Mouse (Mus musculus) layer of hippocampus, adult 9-10 months (tissue): ENCODE data around the gene Tnip2.

ENCODE experiments used
- DNase-seq: peaks from one replicate; pipeline ENCODE4 v3.0.0; 2022; ENCODE audit warnings: low spot score

The Tnip2 gene

DNA sequence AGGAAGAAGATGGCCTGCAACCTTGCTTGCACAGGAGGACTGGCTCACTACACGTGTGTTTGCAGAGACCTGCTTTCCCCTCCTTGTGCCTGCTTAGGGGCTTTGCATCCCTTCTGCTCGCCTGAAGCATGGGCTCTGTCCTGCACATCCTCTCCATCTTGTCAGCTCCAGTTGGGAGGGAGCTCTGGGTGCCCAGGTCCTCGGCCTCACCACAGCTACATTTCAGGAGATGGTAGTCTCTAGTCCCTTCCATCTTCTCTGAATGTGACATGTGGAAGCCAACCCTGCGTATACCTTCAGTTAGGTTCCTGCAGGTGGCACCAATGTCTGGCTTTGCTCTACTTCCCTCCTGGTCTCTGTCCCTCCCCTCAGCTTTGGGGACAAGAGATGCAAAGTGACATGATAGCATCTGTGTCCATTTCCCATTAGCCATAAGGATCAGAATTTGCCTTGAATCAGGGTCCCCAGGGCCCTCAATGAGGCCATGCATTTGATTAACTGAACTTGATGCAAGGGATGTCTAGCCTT is 10.2 kb upstream of the Tnip2 start:
- no peak for DNase-seq

- no peak for DNase-seq
Measured at GRCm38 (mm10) chr5:34521337-34521736, 7.5 kb upstream of the Tnip2 start.

DNA sequence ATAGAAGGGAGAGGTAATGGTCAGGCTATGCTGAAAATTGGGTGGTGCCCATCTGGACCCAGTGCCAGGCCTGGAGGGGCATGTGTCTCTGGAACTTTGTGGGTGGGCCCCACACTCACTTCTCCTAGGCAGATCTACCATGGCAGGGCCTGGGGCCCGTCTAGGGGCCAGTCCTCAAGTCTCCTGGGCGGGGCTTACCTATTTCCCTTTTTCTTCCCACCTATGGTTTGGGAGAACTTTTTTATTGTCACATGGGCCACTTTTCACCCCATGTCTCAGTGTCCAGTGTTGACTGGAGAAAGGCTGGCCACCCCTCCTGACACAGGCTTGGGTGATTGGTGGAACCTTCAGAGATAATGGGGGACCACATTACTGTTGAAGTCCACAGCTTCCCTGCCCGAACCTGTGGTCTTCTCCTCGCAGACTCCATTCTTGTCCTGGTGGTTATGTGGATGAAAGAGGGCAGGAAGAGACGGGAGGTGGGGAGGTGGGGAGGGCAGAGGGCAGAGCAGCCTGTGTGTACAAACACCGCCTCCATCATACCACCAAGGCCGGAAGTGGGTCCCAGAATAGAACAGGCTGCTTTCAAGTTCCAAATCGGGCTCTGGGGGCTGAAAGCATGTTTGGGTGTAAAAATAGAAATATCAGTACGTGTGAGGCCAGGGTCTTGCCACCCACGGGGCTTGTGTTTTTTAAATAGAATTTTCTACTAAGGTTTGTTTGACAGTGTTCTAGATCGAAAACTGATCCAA is 6.8 kb upstream of the Tnip2 start:
- DNase-seq = no peak

DNA sequence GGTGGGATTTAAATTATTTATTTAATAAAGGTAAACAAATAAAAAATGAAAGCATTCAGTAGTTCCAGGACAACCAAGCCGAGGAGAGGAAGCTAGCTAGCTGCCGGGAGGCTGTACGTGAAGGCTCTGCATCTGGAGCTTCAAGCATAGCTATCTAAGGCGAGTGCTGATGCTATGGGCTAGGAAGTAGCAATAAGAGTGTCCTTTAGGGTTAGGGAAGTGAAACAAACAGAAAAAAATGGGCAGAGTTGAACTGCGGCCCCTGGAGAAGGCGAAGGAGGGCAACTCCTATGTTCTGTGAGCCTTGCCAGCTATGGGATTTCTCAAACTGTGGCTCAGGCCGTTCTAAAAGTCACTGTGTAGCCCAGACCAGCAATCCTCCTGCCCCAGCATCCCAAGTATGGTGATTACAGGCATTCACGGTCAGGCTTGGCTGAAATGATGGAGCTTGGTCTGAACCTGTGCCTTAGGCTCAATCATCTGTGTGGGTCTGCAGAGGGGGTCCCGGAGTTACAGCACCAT is 5.7 kb upstream of the Tnip2 start:
- no peak for DNase-seq

DNA sequence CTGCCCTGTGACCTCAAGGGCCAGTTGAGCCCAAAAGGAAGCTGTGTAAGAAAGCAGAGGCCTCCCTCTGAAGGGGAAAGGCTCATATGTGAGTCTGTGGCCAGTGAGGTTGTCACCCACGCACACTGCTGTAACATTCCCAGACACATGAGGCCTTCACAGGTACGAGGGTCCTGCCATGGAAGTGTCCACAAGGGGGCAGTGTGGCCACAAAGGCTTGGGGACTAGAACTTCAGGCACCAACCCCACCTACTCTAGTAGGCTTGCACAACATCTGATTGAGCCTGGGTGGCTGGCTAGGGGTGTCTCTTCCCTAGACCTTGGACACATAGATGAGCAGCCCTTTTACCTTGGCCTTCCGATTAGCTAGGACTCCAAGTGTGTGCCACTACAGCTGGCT is 4.1 kb upstream of the Tnip2 start:
- peak; percentile 81 for DNase-seq

- no peak for DNase-seq
Measured at GRCm38 (mm10) chr5:34515096-34515495, 1.3 kb upstream of the Tnip2 start.

DNA sequence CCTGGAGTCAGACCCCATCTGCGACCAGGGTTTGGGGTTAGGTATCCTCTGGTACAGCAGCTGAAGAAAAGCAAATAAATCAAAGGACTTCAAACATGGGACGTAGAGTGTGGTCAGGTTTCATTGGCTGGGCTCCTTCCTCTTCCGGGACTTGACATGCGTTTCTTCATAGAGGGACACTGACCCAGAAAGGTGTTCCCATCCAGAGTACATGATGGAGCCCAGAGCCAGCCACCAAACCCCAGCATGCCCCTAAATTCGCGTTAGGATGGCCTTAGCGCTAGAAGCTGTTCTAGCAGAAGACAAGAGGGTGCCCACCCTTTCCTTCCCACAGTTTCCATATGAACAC is 401 bp upstream of the Tnip2 start:
- no peak for DNase-seq

GRCm38 (mm10) chr5:34512486-34512885 is 1.3 kb downstream of the Tnip2 start:
- no peak for DNase-seq

GRCm38 (mm10) chr5:34502821-34503220 is 11.0 kb downstream of the Tnip2 start:
- no peak for DNase-seq

GRCm38 (mm10) chr5:34502411-34502810 is 11.4 kb downstream of the Tnip2 start:
- no peak for DNase-seq

- DNase-seq = no peak
Measured at GRCm38 (mm10) chr5:34501588-34501987, 12.2 kb downstream of the Tnip2 start.

GRCm38 (mm10) chr5:34500886-34501285 is 12.9 kb downstream of the Tnip2 start:
- DNase-seq = no peak

DNA sequence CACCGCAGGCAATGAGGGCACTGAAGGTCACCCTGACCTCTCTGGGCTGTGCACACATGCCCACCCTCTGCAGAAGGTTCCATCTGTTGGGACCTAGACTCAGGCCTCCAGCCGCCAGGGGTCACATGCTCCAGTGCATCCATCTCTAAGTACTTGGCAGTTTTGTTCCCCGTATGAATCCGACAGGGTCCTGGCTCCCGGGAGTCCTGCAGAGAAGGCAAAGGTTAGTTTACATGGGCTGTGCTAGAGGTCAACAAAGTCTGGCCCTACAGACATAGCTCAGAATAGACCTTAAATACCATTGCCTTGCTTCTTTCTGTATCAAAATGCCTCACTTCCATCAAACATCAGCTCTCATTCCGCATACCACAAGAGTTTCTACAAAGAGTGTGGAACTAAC is 17.0 kb downstream of the Tnip2 start:
- DNase-seq = no peak

- DNase-seq = no peak
Measured at GRCm38 (mm10) chr5:34489418-34489787, 24.4 kb downstream of the Tnip2 start.

DNA sequence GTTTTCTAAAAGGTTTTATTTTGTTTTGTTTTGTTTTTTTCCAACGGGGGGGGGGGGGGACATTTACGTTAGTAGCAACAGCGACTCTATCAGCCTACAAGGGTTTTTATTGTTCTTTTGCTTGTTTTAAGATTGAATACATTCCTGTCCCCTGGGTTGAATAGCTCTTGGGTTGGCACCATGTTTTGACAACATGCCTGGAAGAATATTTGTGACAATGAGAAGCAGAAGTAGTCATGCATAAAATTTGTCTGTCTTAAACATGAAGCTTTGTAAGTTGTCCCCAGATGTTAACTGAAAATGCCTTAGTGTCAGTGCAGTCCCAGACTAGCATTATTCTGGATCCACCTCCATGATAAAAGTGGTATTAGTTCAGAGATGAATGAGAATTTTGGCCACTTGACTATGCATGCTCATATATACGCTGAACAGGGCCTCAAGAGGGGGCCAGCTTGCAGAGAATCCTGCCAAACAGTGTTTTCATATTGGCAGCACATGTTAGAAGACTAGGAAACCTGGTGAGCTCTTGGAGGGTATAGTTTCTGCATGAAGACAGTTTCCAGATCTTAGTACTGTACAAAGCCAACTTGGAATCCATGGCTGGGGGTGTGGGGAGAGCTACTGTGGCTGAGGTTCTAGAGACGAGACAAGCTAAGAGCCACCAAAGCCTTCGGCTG is 24.9 kb downstream of the Tnip2 start:
- DNase-seq = no peak

GRCm38 (mm10) chr5:34487320-34488090 is 26.3 kb downstream of the Tnip2 start:
- no peak for DNase-seq

- DNase-seq = no peak
Measured at GRCm38 (mm10) chr5:34485731-34486130, 28.1 kb downstream of the Tnip2 start.

GRCm38 (mm10) chr5:34480926-34481325 is 32.9 kb downstream of the Tnip2 start:
- no peak for DNase-seq

DNA sequence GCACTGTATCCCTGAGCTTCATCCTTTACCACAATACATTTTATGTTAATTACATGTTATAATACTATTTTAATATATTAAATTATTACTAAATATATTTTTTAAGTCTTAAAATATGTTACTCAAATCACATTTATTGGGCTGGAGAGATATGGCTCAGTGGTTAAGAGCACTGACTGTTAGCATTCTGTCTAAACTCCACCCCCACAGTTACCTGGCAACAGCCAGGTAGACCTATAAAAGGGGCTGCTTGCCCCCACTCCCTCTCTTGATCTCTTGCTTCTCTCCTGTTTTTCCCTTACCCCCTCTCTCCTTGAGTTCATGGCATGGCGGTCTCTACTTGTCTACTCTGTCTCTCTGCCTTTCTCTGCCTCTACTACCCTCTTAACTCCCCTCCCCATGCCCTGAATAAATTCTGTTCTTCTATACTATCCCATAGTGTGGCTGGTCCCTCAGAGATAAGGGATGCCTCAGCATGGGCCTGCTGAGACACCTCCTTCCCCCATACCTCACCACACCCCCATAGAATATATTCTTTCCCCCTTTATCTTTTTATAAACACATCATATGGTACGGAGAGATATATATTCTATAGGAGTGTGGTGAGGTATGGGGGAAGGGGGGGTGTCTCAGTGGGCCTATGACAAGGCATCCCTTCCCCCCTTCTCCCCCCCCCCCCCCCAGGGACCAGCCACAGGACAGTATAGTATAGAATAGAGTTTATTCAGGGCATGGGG is 45.6 kb downstream of the Tnip2 start:
- DNase-seq = no peak

GRCm38 (mm10) chr5:34466648-34467047 is 47.1 kb downstream of the Tnip2 start:
- no peak for DNase-seq

GRCm38 (mm10) chr5:34466079-34466478 is 47.7 kb downstream of the Tnip2 start:
- DNase-seq = no peak

- DNase-seq = no peak
Measured at GRCm38 (mm10) chr5:34461841-34462240, 52.0 kb downstream of the Tnip2 start.
